Mouse (Mus musculus): ENCODE results near the gene Pdc.
"Not testable (repeated sequence)": the region's sequence is repeated elsewhere in the genome, so short reads cannot be mapped to it uniquely, and the experiment has no call there.

Gene Pdc

DNA sequence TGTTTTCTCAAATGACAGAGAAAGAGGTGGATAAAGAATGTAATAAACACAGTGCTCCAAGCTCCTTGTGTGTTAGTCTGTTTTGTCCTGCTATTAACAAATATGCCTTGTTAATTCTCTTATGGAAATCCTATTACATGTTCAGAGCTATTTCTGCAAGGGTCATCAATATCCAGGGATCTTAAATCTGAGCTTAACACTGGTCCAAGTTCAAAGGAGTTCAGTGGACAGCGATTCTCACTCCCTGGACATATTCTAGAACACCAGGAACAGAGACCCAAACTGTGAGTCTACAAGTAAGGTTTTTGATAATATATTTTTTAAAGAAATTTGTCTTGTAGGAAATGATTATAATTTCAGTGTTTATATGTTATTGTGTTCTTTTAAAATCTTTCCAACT lies at the start of gene Pdc:
Gene Pdc, plus strand, starts transcription at position 213 of the 400 bp plus-strand sequence.
- DNase-seq: no peak

DNA sequence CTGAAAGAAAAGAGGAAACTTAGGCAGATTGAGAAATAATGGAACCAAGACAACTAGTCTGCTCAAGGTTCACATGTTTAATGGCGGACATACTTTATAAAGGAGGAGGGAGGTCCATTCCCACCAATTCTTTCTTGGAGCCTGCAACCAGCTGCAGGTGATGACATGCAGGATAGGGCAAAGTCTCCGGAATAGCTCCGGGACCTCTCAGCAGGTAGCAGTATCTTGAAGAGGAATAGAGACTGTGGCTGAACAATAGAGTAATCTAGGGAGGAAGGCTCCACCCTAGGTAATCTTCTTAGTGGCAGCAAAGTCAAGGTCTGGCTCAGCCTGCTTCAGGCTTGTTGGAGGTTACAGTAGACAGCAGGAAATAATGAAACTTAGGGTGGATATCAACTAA lies 25.2 kb upstream of the Pdc start:
- not testable (repeated sequence) for DNase-seq

DNA sequence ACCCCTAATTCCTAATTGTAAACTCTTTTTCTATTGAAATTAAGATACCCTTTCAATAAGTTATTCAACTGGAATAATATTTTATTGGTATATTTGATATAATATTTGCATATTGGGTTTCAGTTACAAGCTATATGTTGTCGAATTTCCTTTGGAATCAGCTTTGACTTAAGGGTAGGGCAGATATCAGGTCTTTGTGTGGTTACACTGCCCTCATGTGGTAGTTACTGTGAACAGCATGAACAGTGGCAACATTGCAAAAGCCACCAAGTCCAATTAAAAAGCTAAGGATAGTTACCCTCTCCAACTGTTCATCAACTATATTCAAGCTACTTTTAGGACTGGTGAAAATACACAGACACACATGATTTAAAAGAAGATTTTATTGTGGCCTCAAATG lies 11.6 kb upstream of the Pdc start:
- peak; percentile 5 for DNase-seq

DNA sequence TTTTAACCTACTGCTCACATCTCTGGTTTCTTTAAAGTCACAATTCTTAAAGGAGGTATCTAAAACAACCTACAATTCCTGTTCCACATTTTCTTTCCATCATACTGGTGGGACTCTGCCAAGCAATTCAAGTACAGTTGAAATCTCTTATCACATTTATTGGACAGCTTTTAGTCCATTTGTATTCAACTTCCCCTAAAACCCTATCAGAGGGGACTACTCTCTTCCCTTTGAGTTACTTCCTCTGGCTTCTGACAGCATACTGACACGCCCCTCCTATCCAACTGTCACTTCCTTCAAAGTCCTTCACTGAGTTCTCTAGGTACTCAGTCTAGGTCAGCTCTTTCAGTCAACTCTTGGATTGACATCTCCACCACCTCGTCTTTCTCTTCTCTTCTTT lies 15.9 kb downstream of the Pdc start:
- no peak for DNase-seq

DNA sequence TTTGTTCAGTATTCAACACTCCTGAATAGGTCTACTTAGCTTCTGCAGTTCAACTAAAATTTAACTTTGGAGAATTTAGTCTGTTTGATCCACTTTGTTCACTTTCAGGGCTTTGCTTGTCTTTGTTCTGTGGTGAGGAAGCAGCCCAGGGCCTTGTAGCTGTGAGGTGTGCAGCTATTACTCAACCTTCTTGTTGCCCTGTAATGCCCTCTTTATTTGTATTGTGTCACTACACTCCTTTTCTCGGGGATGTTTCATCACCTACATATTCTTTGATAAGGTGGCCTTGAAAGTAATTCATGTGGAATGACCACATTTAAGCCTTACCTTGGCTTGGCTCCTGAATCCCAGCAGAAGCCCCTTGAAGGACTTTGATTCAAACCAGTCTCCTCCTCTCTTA lies 41.6 kb downstream of the Pdc start:
- no peak for DNase-seq

DNA sequence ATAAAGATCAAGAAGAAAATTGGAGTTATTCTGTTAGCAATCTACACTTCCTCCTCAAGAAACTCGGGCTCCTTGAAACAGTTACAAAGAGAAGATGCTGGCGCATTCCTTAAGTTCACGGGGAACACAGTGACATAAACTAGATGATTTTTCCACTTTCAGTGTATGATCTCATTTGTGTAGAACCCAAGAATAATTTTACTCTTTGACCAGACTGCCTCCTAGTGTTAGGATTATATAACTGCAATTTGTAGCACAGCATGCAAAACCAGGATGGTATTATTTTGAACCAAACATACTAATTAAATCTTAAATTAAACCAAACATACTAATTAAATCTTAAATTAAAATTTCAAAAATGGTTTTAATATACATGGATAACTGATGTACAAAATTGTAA lies 53.7 kb downstream of the Pdc start:
- DNase-seq: no peak

DNA sequence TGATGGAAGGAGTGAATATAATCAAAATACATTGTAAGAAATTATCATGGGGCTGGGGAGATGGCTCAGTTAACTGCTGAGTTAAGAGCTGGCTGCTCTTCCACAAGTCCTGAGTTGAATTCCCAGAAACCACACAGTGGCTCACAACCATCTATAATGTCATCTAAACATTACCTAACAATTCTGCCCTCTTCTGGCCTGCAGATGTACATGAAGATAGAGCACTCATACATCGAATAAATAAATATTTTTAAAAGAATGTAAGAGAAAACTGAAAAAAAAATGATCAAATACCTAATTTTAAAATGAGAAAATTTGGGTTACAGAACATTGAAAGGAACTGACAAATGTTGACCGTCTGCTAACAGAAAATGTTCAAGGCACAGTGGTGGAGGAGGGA lies 55.0 kb downstream of the Pdc start:
- no peak for DNase-seq
